Mouse (Mus musculus) forebrain, embryonic 16.5 days (tissue): ENCODE results near the gene Scrn1. TPM values are rescaled to one million over a fixed set of nuclear protein-coding genes. Genes with fewer than 3 reads are reported as not detected.

Experiments
- ATAC-seq: fragments of 200-750 bp; cut with Nextera tagmentation; 2 replicates; pipeline ENCODE4 v1.8.0; 2017; ENCODE audit warnings: mild to moderate bottlenecking, moderate library complexity
- H3K27ac ChIP-seq: fragments of 300-500 bp; sonication (generic); 2 replicates; pipeline ENCODE4 v1.5.1; 2014; ENCODE audit warnings: low read length, control low read depth
- H3K27me3 ChIP-seq: fragments of 300-500 bp; sonication (generic); replicated peaks from 2 replicates; pipeline ENCODE4 v1.6.1; 2014; ENCODE audit warnings: low read length; ENCODE audit not compliant: control insufficient read depth, insufficient read depth
- H3K36me3 ChIP-seq: fragments of 300-500 bp; sonication (generic); 2 replicates; pipeline ENCODE4 v1.6.1; 2014; ENCODE audit not compliant: control insufficient read depth, insufficient read depth
- H3K4me1 ChIP-seq: fragments of 300-500 bp; sonication (generic); replicated peaks from 2 replicates; pipeline ENCODE4 v1.6.1; 2014; ENCODE audit warnings: low read length; ENCODE audit not compliant: control insufficient read depth, insufficient read depth
- H3K4me2 ChIP-seq: fragments of 300-500 bp; sonication (generic); 2 replicates; pipeline ENCODE4 v1.6.1; 2014; ENCODE audit warnings: mild to moderate bottlenecking, low read length, control low read depth
- H3K4me3 ChIP-seq: fragments of 300-500 bp; sonication (generic); replicated peaks from 2 replicates; pipeline ENCODE4 v1.5.1; 2014; ENCODE audit warnings: mild to moderate bottlenecking, low read length, control low read depth
- H3K9ac ChIP-seq: fragments of 300-500 bp; sonication (generic); replicated peaks from 2 replicates; pipeline ENCODE4 v1.6.1; 2014; ENCODE audit warnings: low read depth, low read length, control low read depth
- H3K9me3 ChIP-seq: fragments of 300-500 bp; sonication (generic); 2 replicates; pipeline ENCODE4 v1.6.1; 2016; ENCODE audit warnings: low read length; ENCODE audit not compliant: control insufficient read depth
- WGBS: fragments of 180-500 bp; shearing (Covaris S2); extraction: QIAGEN DNeasy Blood & Tissue Kit; methylation state at CpG from one replicate; pipeline ENCODE4 v1.1.7; 2014; 5-methylcytosine and 5-hydroxymethylcytosine counted together
- polyA plus RNA-seq: library from polyadenylated mRNA; unstranded; fragments of >200 nt; fragmentation: Nextera tagmentation; extraction: Ambion mirVana; gene quantifications from 2 replicates; pipeline ENCODE4 v1.2.1, GENCODE M21; 2015

Scrn1 gene
- polyA plus RNA-seq, 1 experiment from 2014 or later, result 168 TPM

DNA sequence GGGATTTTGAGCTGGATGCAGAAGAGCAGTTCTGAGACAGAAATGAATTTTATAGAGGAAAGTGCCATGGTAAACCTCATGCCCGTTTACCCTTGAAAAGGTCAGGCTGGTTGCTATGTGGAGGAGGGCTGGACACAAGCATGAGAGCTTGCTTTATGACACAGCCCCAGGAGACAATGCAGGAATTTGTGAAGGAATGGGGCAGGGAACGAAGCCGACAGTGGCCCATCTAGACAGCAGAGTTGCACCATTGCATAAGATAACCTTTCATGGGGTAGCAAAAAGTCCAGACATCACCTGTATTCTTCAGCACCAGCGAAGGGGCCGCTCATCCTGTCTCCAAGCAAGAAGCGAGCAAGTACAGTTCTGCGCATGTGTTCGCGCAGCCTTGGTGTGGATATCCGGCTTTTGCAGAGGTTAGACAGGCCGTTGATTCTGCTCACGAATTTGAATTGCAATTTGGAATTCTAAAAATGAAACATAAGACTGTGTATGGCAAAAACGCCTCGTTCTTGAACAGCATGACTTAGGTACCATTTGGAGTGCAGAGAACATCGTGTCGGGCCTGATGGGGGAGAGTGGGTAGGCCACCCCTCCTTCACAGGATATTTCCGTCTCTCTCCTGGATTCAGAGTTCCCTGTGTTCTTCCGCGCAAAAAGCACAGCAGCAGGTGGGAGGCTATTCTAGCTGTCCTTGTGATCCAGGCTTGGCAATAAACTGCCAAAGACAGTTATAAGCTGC lies 90.2 kb downstream of the Scrn1 start:
- H3K36me3 ChIP-seq, result no peaks in the 10 kb centered on the region
- H3K4me3 ChIP-seq, result no peak overlapping the region
- H3K9ac ChIP-seq, result no peak overlapping the region
- H3K27me3 ChIP-seq, result no peaks in the 10 kb centered on the region
- 80% methylated on average over 19 of the region's 19 CpGs for WGBS
- H3K4me2 ChIP-seq, result no peak overlapping the region
- no peaks in the 10 kb centered on the region for H3K9me3 ChIP-seq
- no peak overlapping the region for H3K27ac ChIP-seq
- peaks cover 12% of the 10 kb centered on the region for H3K4me1 ChIP-seq
- no peak for ATAC-seq

DNA sequence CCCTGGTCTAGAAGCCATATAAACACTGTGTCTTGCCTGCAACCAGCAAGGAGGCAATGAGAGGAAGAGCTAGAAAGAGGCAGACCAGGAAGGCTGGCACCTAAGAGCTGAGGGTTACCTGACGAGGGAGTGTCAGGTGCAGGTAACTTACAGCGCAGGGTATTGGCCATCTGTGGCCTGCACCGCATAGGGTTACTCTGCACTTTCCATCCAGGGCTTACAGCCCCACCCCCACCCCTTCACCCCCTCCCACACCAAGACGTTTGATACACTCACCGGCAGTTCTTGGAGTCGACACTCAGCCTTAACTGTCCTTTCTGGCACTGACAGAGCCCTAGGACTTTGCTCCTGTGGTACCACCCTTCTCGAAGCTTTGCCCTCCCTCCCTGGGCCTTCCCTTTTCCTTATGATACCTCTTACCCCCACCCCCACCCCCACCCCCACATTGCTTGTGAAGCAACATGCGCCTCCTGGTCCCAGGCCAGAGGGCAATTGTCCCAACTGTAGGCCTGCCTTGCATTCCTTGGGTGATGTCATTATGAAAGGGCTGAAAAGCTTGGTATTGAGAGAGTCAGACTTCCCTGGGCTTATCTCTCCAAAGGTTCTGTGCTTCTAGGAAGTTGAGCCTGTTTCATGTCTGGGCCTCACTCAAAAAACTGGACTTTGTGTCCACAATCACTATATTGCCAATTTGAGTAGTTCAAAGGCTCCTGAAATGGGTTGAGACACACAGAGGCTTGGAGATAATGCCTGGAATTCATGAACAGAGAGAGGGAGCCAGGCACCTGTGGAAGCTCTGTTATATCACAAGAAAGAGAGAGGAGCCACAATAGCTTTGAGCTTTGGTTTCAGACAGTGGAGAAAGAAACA lies 93.2 kb downstream of the Scrn1 start:
- no peak for ATAC-seq
- Histone ChIP-seq H3K27ac (no peak overlapping the region), H3K36me3 (no peaks in the 10 kb centered on the region), H3K4me2 (no peak overlapping the region), H3K9ac (no peak overlapping the region), H3K4me3 (no peak overlapping the region), H3K9me3 (no peaks in the 10 kb centered on the region), H3K4me1 (peaks cover 7% of the 10 kb centered on the region), H3K27me3 (no peaks in the 10 kb centered on the region; the same call in 1 of the 2 replicates)
- WGBS, result 78% methylated on average over 8 of the region's 8 CpGs

- Histone ChIP-seq H3K4me3 (no peak overlapping the region), H3K27me3 (no peaks in the 10 kb centered on the region; the same call in 1 of the 2 replicates), H3K27ac (no peak overlapping the region), H3K4me2 (no peak overlapping the region), H3K4me1 (peaks cover 5% of the 10 kb centered on the region; the same call in 1 of the 2 replicates), H3K9ac (no peak overlapping the region), H3K9me3 (no peaks in the 10 kb centered on the region), H3K36me3 (no peaks in the 10 kb centered on the region)
- ATAC-seq, result no peak
- 87% methylated on average over 7 of the region's 7 CpGs for whole genome bisulfite sequencing
These were observed 94.4 kb downstream of the Scrn1 start for GRCm38 (mm10) chr6:54471866-54472265.

- Histone ChIP-seq H3K27ac (no peak overlapping the region), H3K27me3 (peaks cover 4% of the 10 kb centered on the region; the same call in 1 of the 2 replicates), H3K9me3 (no peaks in the 10 kb centered on the region), H3K4me1 (peaks cover 8% of the 10 kb centered on the region; the same call in 1 of the 2 replicates), H3K36me3 (no peaks in the 10 kb centered on the region), H3K9ac (no peak overlapping the region), H3K4me2 (no peak overlapping the region), H3K4me3 (no peak overlapping the region)
- WGBS, result 92% methylated on average over 3 of the region's 3 CpGs
- ATAC-seq, result no peak
These were observed 98.9 kb downstream of the Scrn1 start for GRCm38 (mm10) chr6:54467371-54467770.

DNA sequence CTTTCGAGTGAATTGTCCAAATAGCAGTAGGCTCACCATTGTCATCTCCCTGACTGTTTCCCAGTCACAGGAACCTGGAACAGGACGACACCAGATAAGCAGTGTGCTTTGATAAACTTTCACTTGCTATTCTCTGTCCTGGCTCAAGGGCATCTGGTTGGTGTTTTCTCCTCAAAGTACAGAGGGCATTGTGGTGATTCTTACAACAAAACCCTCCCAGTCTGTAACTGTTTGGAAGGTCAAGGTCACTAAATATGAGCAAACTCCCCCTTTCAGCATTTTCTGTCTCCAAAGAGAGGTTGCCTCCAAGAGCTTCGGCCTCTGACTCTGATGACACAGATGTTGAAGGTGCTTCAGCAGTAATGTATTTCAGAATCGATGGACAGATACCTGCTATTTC lies 101.4 kb downstream of the Scrn1 start:
- 92% methylated on average over 4 of the region's 4 CpGs for WGBS
- no peak for ATAC-seq
- Histone ChIP-seq H3K4me2 (no peak overlapping the region), H3K4me1 (peaks cover 14% of the 10 kb centered on the region; the same call in 1 of the 2 replicates), H3K4me3 (no peak overlapping the region), H3K27me3 (peaks cover 5% of the 10 kb centered on the region; the same call in 1 of the 2 replicates), H3K27ac (no peak overlapping the region), H3K9me3 (no peaks in the 10 kb centered on the region), H3K36me3 (no peaks in the 10 kb centered on the region), H3K9ac (no peak overlapping the region)

GRCm38 (mm10) chr6:54463701-54464458 lies 102.4 kb downstream of the Scrn1 start:
- H3K9me3 ChIP-seq, result no peaks in the 10 kb centered on the region
- WGBS, result 39% methylated on average over 8 of the region's 8 CpGs
- ATAC-seq, result peak; percentile 57; the same call in 1 of the 2 replicates
- H3K4me1 ChIP-seq, result peaks cover 14% of the 10 kb centered on the region; the same call in 1 of the 2 replicates
- no peak overlapping the region for H3K4me3 ChIP-seq
- H3K27me3 ChIP-seq, result 0 out of 2 replicates have a peak, but pooled peaks cover 5% of the 10 kb centered on the region
- H3K9ac ChIP-seq, result no peak overlapping the region
- no peaks in the 10 kb centered on the region for H3K36me3 ChIP-seq
- no peak overlapping the region for H3K4me2 ChIP-seq
- H3K27ac ChIP-seq, result no peak overlapping the region

DNA sequence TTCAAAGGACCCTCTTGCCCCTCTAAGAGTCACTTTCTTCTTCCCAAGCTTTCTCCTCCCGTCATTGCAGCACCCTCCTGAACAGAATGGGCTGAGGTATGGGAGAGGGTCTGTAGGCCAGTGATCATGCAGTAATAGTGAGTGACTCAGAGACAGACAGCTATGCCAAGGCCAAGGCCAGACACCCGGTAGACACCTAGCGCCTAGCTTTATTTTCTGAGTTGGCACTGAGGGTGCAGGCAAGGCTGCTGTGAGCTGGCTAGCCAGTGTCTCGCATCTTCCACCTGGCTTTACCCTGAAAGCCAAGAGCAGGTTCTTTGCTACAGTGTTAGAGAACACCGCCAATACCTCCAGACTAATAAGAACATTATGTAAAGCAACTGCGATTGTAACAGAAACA lies 103.5 kb downstream of the Scrn1 start:
- Histone ChIP-seq H3K9ac (no peak overlapping the region), H3K4me3 (no peak overlapping the region), H3K27ac (no peak overlapping the region), H3K27me3 (0 out of 2 replicates have a peak, but pooled peaks cover 5% of the 10 kb centered on the region), H3K4me2 (no peak overlapping the region), H3K9me3 (no peaks in the 10 kb centered on the region), H3K36me3 (no peaks in the 10 kb centered on the region), H3K4me1 (peaks cover 14% of the 10 kb centered on the region; the same call in 1 of the 2 replicates)
- ATAC-seq, result no peak
- WGBS, result 73% methylated on average over 6 of the region's 6 CpGs

- no peak overlapping the region for H3K27ac ChIP-seq
- H3K4me3 ChIP-seq, result no peak overlapping the region
- 0 out of 2 replicates have a peak, but pooled peaks cover 5% of the 10 kb centered on the region for H3K27me3 ChIP-seq
- peaks cover 14% of the 10 kb centered on the region; the same call in 1 of the 2 replicates for H3K4me1 ChIP-seq
- 42% methylated on average over 13 of the region's 13 CpGs for WGBS
- no peak overlapping the region for H3K4me2 ChIP-seq
- H3K9ac ChIP-seq, result no peak overlapping the region
- no peaks in the 10 kb centered on the region for H3K9me3 ChIP-seq
- ATAC-seq, result peak; percentile 27; the same call in 1 of the 2 replicates
- no peaks in the 10 kb centered on the region for H3K36me3 ChIP-seq
These were observed 105.2 kb downstream of the Scrn1 start for GRCm38 (mm10) chr6:54460915-54461671.
